Mouse (Mus musculus): ENCODE data around the gene Nrn1.

The Nrn1 gene

GRCm38 (mm10) chr13:36734731-36735571, at the start of gene Nrn1:
Gene Nrn1 (minus strand): TSS chr13:36735131.
- in situ Hi-C loops (cut with MboI; ENCODE audit: unreplicated experiment in 2 of 2), result no loop called here

GRCm38 (mm10) chr13:36779626-36780025, 44.7 kb upstream of the Nrn1 start:
- in situ Hi-C loops (cut with MboI; ENCODE audit: unreplicated experiment in 2 of 2), result no loop called here

- in situ Hi-C loops (cut with MboI; ENCODE audit: unreplicated experiment in 2 of 2), result no loop called here
These were observed 31.9 kb upstream of the Nrn1 start for GRCm38 (mm10) chr13:36766801-36767200.

GRCm38 (mm10) chr13:36751861-36752260, 16.9 kb upstream of the Nrn1 start:
- in situ Hi-C loops (cut with MboI; ENCODE audit: unreplicated experiment in 2 of 2), result no loop called here

- in situ Hi-C loops (cut with MboI; ENCODE audit: unreplicated experiment in 2 of 2), result no loop called here
These were observed 15.1 kb upstream of the Nrn1 start for GRCm38 (mm10) chr13:36750056-36750455.

GRCm38 (mm10) chr13:36736619-36736996, 1.7 kb upstream of the Nrn1 start:
- in situ Hi-C loops (cut with MboI; ENCODE audit: unreplicated experiment in 2 of 2), result no loop called here

- in situ Hi-C loops (cut with MboI; ENCODE audit: unreplicated experiment in 2 of 2), result no loop called here
These were observed 1.1 kb upstream of the Nrn1 start for GRCm38 (mm10) chr13:36735901-36736618.

- in situ Hi-C loops (cut with MboI; ENCODE audit: unreplicated experiment in 2 of 2), result no loop called here
These were observed 791 bp downstream of the Nrn1 start for GRCm38 (mm10) chr13:36733989-36734690.

- in situ Hi-C loops (cut with MboI; ENCODE audit: unreplicated experiment in 2 of 2), result no loop called here
These were observed 1.4 kb downstream of the Nrn1 start for GRCm38 (mm10) chr13:36733566-36733965.

GRCm38 (mm10) chr13:36732891-36733490, 1.9 kb downstream of the Nrn1 start:
- in situ Hi-C loops (cut with MboI; ENCODE audit: unreplicated experiment in 2 of 2), result no loop called here

GRCm38 (mm10) chr13:36731931-36732461, 2.9 kb downstream of the Nrn1 start:
- in situ Hi-C loops (cut with MboI; ENCODE audit: unreplicated experiment in 2 of 2), result no loop called here

- in situ Hi-C loops (cut with MboI; ENCODE audit: unreplicated experiment in 2 of 2), result no loop called here
These were observed 3.7 kb downstream of the Nrn1 start for GRCm38 (mm10) chr13:36731016-36731930.

GRCm38 (mm10) chr13:36730341-36730761, 4.6 kb downstream of the Nrn1 start:
- in situ Hi-C loops (cut with MboI; ENCODE audit: unreplicated experiment in 2 of 2), result no loop called here

GRCm38 (mm10) chr13:36729731-36730340, 5.1 kb downstream of the Nrn1 start:
- in situ Hi-C loops (cut with MboI; ENCODE audit: unreplicated experiment in 2 of 2), result no loop called here

- in situ Hi-C loops (cut with MboI; ENCODE audit: unreplicated experiment in 2 of 2), result no loop called here
These were observed 6.4 kb downstream of the Nrn1 start for GRCm38 (mm10) chr13:36728509-36728908.

GRCm38 (mm10) chr13:36727779-36728470, 7.0 kb downstream of the Nrn1 start:
- in situ Hi-C loops (cut with MboI; ENCODE audit: unreplicated experiment in 2 of 2), result no loop called here

- in situ Hi-C loops (cut with MboI; ENCODE audit: unreplicated experiment in 2 of 2), result no loop called here
These were observed 7.8 kb downstream of the Nrn1 start for GRCm38 (mm10) chr13:36726951-36727778.

GRCm38 (mm10) chr13:36726551-36726950, 8.4 kb downstream of the Nrn1 start:
- in situ Hi-C loops (cut with MboI; ENCODE audit: unreplicated experiment in 2 of 2), result no loop called here
